In genomic region chr5:91653061-91653915, GRCm38 (mm10) we compare ENCODE assay signal across 25 mouse cellular contexts.
DNase-seq lines count a peak whose midpoint lies in the region; ATAC-seq lines count a peak whose summit lies in the region.
"Had no signal": no experiment of that assay in that cellular context is flagged by ENCODE, and none has a peak within 500 bp of the region (broad histone marks: within the 10 kb centered on the region; RNA-seq: fewer than 3 reads in every experiment).

No protein-coding gene starts in this region.

- H3K27ac ChIP-seq in forebrain, embryonic 11.5 days (ENCODE audit: low read depth, low read length): no peak overlapping the region
- no peak overlapping the region for H3K27ac ChIP-seq in forebrain, embryonic 10.5 days
- H3K27ac ChIP-seq in forebrain, embryonic 15.5 days (replicated peaks): no peak overlapping the region
- H3K27ac ChIP-seq: embryonic facial prominence, embryonic 12.5 days; heart, embryonic 15.5 days; hindbrain, embryonic 12.5 days; kidney, postnatal 0 days; limb, embryonic 13.5 days; neural tube, embryonic 13.5 days; stomach, embryonic 15.5 days had no signal

- no peak for DNase-seq in forebrain, embryonic 11.5 days (ENCODE audit: low spot score)
- no peak for DNase-seq in forebrain, embryonic 10.5 days (ENCODE audit: extremely low spot score, low spot score)
- peak; percentile 21 to 22 for DNase-seq in right cerebral cortex, adult 2 months (ENCODE audit: low spot score in 2 of 2)
- DNase-seq in right cerebral cortex, postnatal 25 days: no peak
- DNase-seq in urinary bladder, postnatal 36 days (ENCODE audit: low spot score in 2 of 2): no peak
- DNase-seq: adrenal gland, adult 2 months; cerebellum, adult 11 months; cerebellum, adult 9-11 months; embryo, embryonic 11 days; gastrocnemius, postnatal 14 days; kidney, adult 8-10 months; kidney, postnatal 4 days; lung, postnatal 36 days had no signal

- H3K27me3 ChIP-seq in forebrain, embryonic 11.5 days (ENCODE audit: control insufficient read depth, insufficient read depth, low read length): no peaks in the 10 kb centered on the region
- no peaks in the 10 kb centered on the region for H3K27me3 ChIP-seq in forebrain, embryonic 10.5 days (ENCODE audit: poor library complexity, severe bottlenecking)
- H3K27me3 ChIP-seq in forebrain, embryonic 15.5 days: no peaks in the 10 kb centered on the region
- H3K27me3 ChIP-seq: embryonic facial prominence, embryonic 12.5 days; heart, embryonic 15.5 days; hindbrain, embryonic 12.5 days; limb, embryonic 13.5 days; neural tube, embryonic 13.5 days; stomach, embryonic 15.5 days had no signal

- 75% methylated on average over 14 of the region's 14 CpGs for WGBS in forebrain, embryonic 11.5 days
- 84% methylated on average over 14 of the region's 14 CpGs for WGBS in forebrain, embryonic 10.5 days
- WGBS in forebrain, embryonic 15.5 days: 49% methylated on average over 14 of the region's 14 CpGs

- no peak overlapping the region for H3K4me2 ChIP-seq in forebrain, embryonic 11.5 days (ENCODE audit: low read depth, low read length, severe bottlenecking)
- H3K4me2 ChIP-seq in forebrain, embryonic 15.5 days (replicated peaks): no peak overlapping the region
- H3K4me2 ChIP-seq: embryonic facial prominence, embryonic 12.5 days; heart, embryonic 15.5 days; hindbrain, embryonic 12.5 days; limb, embryonic 13.5 days; liver, embryonic 11.5 days; midbrain, embryonic 11.5 days; neural tube, embryonic 13.5 days; stomach, embryonic 15.5 days had no signal

- H3K9me3 ChIP-seq in forebrain, embryonic 11.5 days (ENCODE audit: control insufficient read depth, low read length): no peaks in the 10 kb centered on the region
- no peaks in the 10 kb centered on the region for H3K9me3 ChIP-seq in forebrain, embryonic 10.5 days
- no peaks in the 10 kb centered on the region for H3K9me3 ChIP-seq in forebrain, embryonic 15.5 days
- H3K9me3 ChIP-seq: embryonic facial prominence, embryonic 12.5 days; heart, embryonic 15.5 days; hindbrain, embryonic 12.5 days; limb, embryonic 13.5 days; neural tube, embryonic 13.5 days; stomach, embryonic 15.5 days had no signal

- H3K4me3 ChIP-seq in forebrain, embryonic 11.5 days (ENCODE audit: low read depth, low read length): no peak overlapping the region
- no peak overlapping the region for H3K4me3 ChIP-seq in forebrain, embryonic 10.5 days
- H3K4me3 ChIP-seq in forebrain, embryonic 15.5 days: no peak overlapping the region
- H3K4me3 ChIP-seq: embryonic facial prominence, embryonic 12.5 days; heart, embryonic 15.5 days; hindbrain, embryonic 12.5 days; limb, embryonic 13.5 days; neural tube, embryonic 13.5 days; stomach, embryonic 15.5 days had no signal

- H3K4me1 ChIP-seq in forebrain, embryonic 11.5 days (replicated peaks; ENCODE audit: control insufficient read depth, insufficient read depth, low read length): no peaks in the 10 kb centered on the region
- H3K4me1 ChIP-seq in forebrain, embryonic 10.5 days: peaks cover 5% of the 10 kb centered on the region; the same call in 1 of the 2 replicates
- peaks cover 9% of the 10 kb centered on the region for H3K4me1 ChIP-seq in forebrain, embryonic 15.5 days
- H3K4me1 ChIP-seq: embryonic facial prominence, embryonic 12.5 days; heart, embryonic 15.5 days; hindbrain, embryonic 12.5 days; limb, embryonic 13.5 days; neural tube, embryonic 13.5 days; stomach, embryonic 15.5 days had no signal

- no peak overlapping the region for H3K9ac ChIP-seq in forebrain, embryonic 11.5 days (ENCODE audit: low read length)
- H3K9ac ChIP-seq in forebrain, embryonic 15.5 days (replicated peaks): no peak overlapping the region
- H3K9ac ChIP-seq: embryonic facial prominence, embryonic 12.5 days; heart, embryonic 15.5 days; hindbrain, embryonic 12.5 days; limb, embryonic 13.5 days; neural tube, embryonic 13.5 days; stomach, embryonic 15.5 days had no signal

- H3K36me3 ChIP-seq in forebrain, embryonic 11.5 days (ENCODE audit: control insufficient read depth, insufficient read depth, low read length): no peaks in the 10 kb centered on the region
- no peaks in the 10 kb centered on the region for H3K36me3 ChIP-seq in forebrain, embryonic 10.5 days (replicated peaks)
- no peaks in the 10 kb centered on the region for H3K36me3 ChIP-seq in forebrain, embryonic 15.5 days
- H3K36me3 ChIP-seq: embryonic facial prominence, embryonic 12.5 days; heart, embryonic 15.5 days; hindbrain, embryonic 12.5 days; limb, embryonic 13.5 days; neural tube, embryonic 13.5 days; stomach, embryonic 15.5 days had no signal

- ATAC-seq in forebrain, embryonic 11.5 days (replicated peaks; ENCODE audit: low FRiP score): peak; percentile 73; the same call in 1 of the 2 replicates
- peak; percentile 85 for ATAC-seq in forebrain, embryonic 15.5 days (replicated peaks)
- no peak for ATAC-seq in monocyte, adult 5-6 weeks (replicated peaks; ENCODE audit: insufficient number of reproducible peaks, low FRiP score, low TSS enrichment, poor library complexity, severe bottlenecking)
- ATAC-seq: intestine, embryonic 16.5 days had no signal

Comparison
In these comparisons a context has a peak if more than half of its experiments do, and no peak if none do; other contexts are left out.
1. DNase-seq: peak in right cerebral cortex, adult 2 months (2 of 2); none in forebrain, embryonic 11.5 days (single experiment), forebrain, embryonic 10.5 days (single experiment), right cerebral cortex, postnatal 25 days (single experiment) and urinary bladder, postnatal 36 days (0 of 2).